Mouse (Mus musculus) C2C12 (cell line): ENCODE measurements around the gene Decr2. TPM values are rescaled to one million over a fixed set of nuclear protein-coding genes. Genes with fewer than 3 reads are reported as not detected.

Experiments
- H3K27me3 ChIP-seq: one replicate; pipeline ENCODE4 v1.6.1; 2011; ENCODE audit not compliant: control insufficient read depth, insufficient read depth, insufficient read length
- H3K36me3 ChIP-seq: one replicate; pipeline ENCODE4 v1.6.1; 2011; ENCODE audit not compliant: control insufficient read depth, insufficient read depth
- H3K4me3 ChIP-seq: one replicate; pipeline ENCODE4 v1.5.1; 2011; ENCODE audit warnings: mild to moderate bottlenecking, control low read depth; ENCODE audit not compliant: poor library complexity, insufficient read depth, severe bottlenecking
- H3K79me2 ChIP-seq: one replicate; pipeline ENCODE4 v1.6.1; 2011; ENCODE audit not compliant: control insufficient read depth, insufficient read depth
- H3K79me3 ChIP-seq: one replicate; pipeline ENCODE4 v1.6.1; 2011; ENCODE audit warnings: low read depth, control low read depth
- H3ac ChIP-seq: one replicate; pipeline ENCODE3; 2011; ENCODE audit warnings: low read depth; ENCODE audit not compliant: control insufficient read depth, insufficient read length
- CEBPB ChIP-seq: IDR thresholded peaks from one replicate; pipeline ENCODE4 v1.6.1; 2011; ENCODE audit warnings: low read depth, mild to moderate bottlenecking, control low read depth, moderate library complexity
- CTCF ChIP-seq: IDR thresholded peaks from one replicate; pipeline ENCODE4 v1.5.1; 2011; ENCODE audit not compliant: control insufficient read depth, insufficient read depth, insufficient read length
- FOSL1 ChIP-seq: IDR thresholded peaks from one replicate; pipeline ENCODE4 v1.8.0; 2011; ENCODE audit warnings: mild to moderate bottlenecking, low read length; ENCODE audit not compliant: poor library complexity, insufficient read depth, severe bottlenecking
- MAX ChIP-seq: IDR thresholded peaks from one replicate; pipeline ENCODE4 v1.6.1; 2011; ENCODE audit warnings: mild to moderate bottlenecking, control low read depth
- MYOD1 ChIP-seq: IDR thresholded peaks from one replicate; pipeline ENCODE4 v1.6.1; 2011; ENCODE audit warnings: low read depth; ENCODE audit not compliant: control insufficient read depth, insufficient read length
- MYOG ChIP-seq: IDR thresholded peaks from one replicate; pipeline ENCODE4 v1.6.1; 2011; ENCODE audit not compliant: control insufficient read depth, insufficient read length; ENCODE audit errors: extremely low read depth
- USF1 ChIP-seq: IDR thresholded peaks from one replicate; pipeline ENCODE4 v1.6.1; 2011; ENCODE audit warnings: low read depth, mild to moderate bottlenecking, control low read depth, moderate library complexity
- polyA plus RNA-seq: library from polyadenylated mRNA; unstranded; fragments of >200 nt; fragmentation: generic; extraction: Trizol; gene quantifications from one replicate; pipeline ENCODE4 v1.2.1, GENCODE M21; 2012; ENCODE audit warnings: missing spikeins

Decr2 gene
- polyA plus RNA-seq, 1 experiment, result 3.9 TPM

DNA sequence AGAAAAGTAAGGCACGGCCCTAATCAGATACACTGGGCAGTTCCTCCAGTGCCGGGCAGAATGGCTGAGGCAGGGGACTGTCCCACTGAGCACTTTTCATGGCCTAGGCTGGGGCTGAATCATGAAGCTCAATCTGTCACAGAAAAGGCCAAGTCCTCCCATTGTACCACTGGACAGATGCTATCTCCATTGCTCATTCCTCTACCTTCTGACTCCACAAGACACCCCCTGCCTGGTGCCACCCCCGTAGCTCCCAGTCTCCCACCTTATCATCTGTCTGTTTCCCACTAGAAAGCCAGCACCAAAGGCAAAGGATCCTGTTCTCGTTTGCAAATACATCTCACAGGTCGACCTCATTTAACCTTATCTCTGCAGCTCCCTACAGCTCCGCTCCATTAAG lies 58.1 kb downstream of the Decr2 start:
- H3K36me3 ChIP-seq, result no peaks in the 10 kb centered on the region
- no peak overlapping the region for H3K4me3 ChIP-seq
- H3K27me3 ChIP-seq, result no peaks in the 10 kb centered on the region
- no peak overlapping the region for H3ac ChIP-seq
- H3K79me2 ChIP-seq, result no peaks in the 10 kb centered on the region
- H3K79me3 ChIP-seq, result no peaks in the 10 kb centered on the region
- TF ChIP-seq MAX, result no peak
- no peak for TF ChIP-seq MYOG
- no peak for TF ChIP-seq CTCF
- no peak for TF ChIP-seq FOSL1
- TF ChIP-seq MYOD1, result no peak
- TF ChIP-seq USF1, result no peak
- TF ChIP-seq CEBPB, result no peak

DNA sequence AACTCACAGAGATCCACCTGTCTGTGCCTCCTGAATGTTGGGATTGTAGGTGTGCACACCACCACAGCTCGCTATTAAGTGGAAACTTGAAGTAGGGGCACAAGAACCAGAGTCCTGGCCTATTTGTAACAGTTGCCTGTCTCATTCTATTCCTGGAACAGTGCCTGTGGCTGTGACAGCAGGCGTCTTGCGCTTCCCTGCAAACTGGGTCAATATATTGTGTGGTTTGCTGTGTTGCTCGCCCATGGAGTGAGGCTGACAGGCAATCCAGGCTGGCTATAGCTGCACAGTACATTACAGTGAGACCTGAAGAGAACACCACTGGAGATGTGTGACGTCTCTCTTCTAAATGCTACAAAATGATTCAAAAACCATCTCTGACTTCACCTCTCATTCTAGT lies 58.6 kb downstream of the Decr2 start:
- H3K36me3 ChIP-seq, result no peaks in the 10 kb centered on the region

More for the DNA sequence above, 58.6 kb downstream of the Decr2 start:
- H3K79me3 ChIP-seq, result no peaks in the 10 kb centered on the region
- H3K4me3 ChIP-seq, result no peak overlapping the region
- H3K27me3 ChIP-seq, result no peaks in the 10 kb centered on the region
- TF ChIP-seq MYOD1, result no peak
- TF ChIP-seq MYOG, result no peak
- TF ChIP-seq CTCF, result no peak
- TF ChIP-seq CEBPB, result no peak
- no peak for TF ChIP-seq USF1
- no peak for TF ChIP-seq MAX
- TF ChIP-seq FOSL1, result no peak
- no peaks in the 10 kb centered on the region for H3K79me2 ChIP-seq
- no peak overlapping the region for H3ac ChIP-seq

Other genes starting within 250 kb of the Decr2 start
- gene Gm20683, start 248.6 kb downstream of the Decr2 start, polyA plus RNA-seq, result 0.89 TPM
- gene Rhot2, start 245.5 kb downstream of the Decr2 start, polyA plus RNA-seq, result 33.9 TPM
- gene Wdr90, start 228.8 kb downstream of the Decr2 start, polyA plus RNA-seq, result 16.7 TPM
- 36.3 TPM for gene Mcrip2, start 221.6 kb downstream of the Decr2 start, polyA plus RNA-seq
- 25.0 TPM for gene Mettl26, start 215.3 kb downstream of the Decr2 start, polyA plus RNA-seq
- gene Wfikkn1, start 209.5 kb downstream of the Decr2 start, polyA plus RNA-seq, result 0.34 TPM
- 14.4 TPM for gene Rab40c, start 170.6 kb downstream of the Decr2 start, polyA plus RNA-seq
- gene Pigq, start 145.4 kb downstream of the Decr2 start, polyA plus RNA-seq, result 43.5 TPM
- 0.46 TPM for gene Nhlrc4, start 145.4 kb downstream of the Decr2 start, polyA plus RNA-seq
- 0.02 TPM for gene A930017K11Rik, start 137.8 kb downstream of the Decr2 start, polyA plus RNA-seq
- 10.6 TPM for gene Capn15, start 104.5 kb downstream of the Decr2 start, polyA plus RNA-seq
- gene Rab11fip3, start 20.8 kb downstream of the Decr2 start, polyA plus RNA-seq, result 15.2 TPM
- 34.0 TPM for gene Nme4, start 5.3 kb upstream of the Decr2 start, polyA plus RNA-seq
- 1.5 TPM for gene Tmem8, start 23.0 kb upstream of the Decr2 start, polyA plus RNA-seq
- 169 TPM for gene Mrpl28, start 33.2 kb upstream of the Decr2 start, polyA plus RNA-seq
- gene Axin1, start 48.4 kb upstream of the Decr2 start, polyA plus RNA-seq, result 32.1 TPM
- 0.05 TPM for gene Pdia2, start 108.8 kb upstream of the Decr2 start, polyA plus RNA-seq
- gene Rgs11, start 112.6 kb upstream of the Decr2 start, polyA plus RNA-seq, result not detected
- 9.6 TPM for gene Arhgdig, start 117.4 kb upstream of the Decr2 start, polyA plus RNA-seq
- gene Fam234a, start 153.9 kb upstream of the Decr2 start, polyA plus RNA-seq, result 25.2 TPM
- gene Luc7l, start 162.6 kb upstream of the Decr2 start, polyA plus RNA-seq, result 45.0 TPM